Mouse (Mus musculus) heart, embryonic 13.5 days (tissue): Measurements from ENCODE around the gene Zfp462. TPM values are rescaled to one million over a fixed set of nuclear protein-coding genes. Genes with fewer than 3 reads are reported as not detected.

Experiments used
- ATAC-seq: fragments of 200-750 bp; cut with Nextera tagmentation; 2 replicates; pipeline ENCODE4 v1.8.0; 2017; ENCODE audit warnings: moderate TSS enrichment; ENCODE audit not compliant: insufficient number of reproducible peaks, low FRiP score, low TSS enrichment; ENCODE audit errors: extremely low read depth
- H3K27ac ChIP-seq: fragments of 300-500 bp; sonication (generic); replicated peaks from 2 replicates; pipeline ENCODE4 v1.5.1; 2015; ENCODE audit warnings: moderate library complexity, mild to moderate bottlenecking, inconsistent platforms
- H3K27me3 ChIP-seq: fragments of 300-500 bp; sonication (generic); replicated peaks from 2 replicates; pipeline ENCODE4 v1.6.1; 2015; ENCODE audit warnings: mild to moderate bottlenecking, inconsistent platforms
- H3K36me3 ChIP-seq: fragments of 300-500 bp; sonication (generic); 2 replicates; pipeline ENCODE4 v1.6.1; 2015; ENCODE audit warnings: mild to moderate bottlenecking, inconsistent platforms
- H3K4me1 ChIP-seq: fragments of 300-500 bp; sonication (generic); 2 replicates; pipeline ENCODE4 v1.6.1; 2015; ENCODE audit warnings: inconsistent platforms
- H3K4me2 ChIP-seq: fragments of 300-500 bp; sonication (generic); 2 replicates; pipeline ENCODE4 v1.6.1; 2015; ENCODE audit warnings: inconsistent platforms, mild to moderate bottlenecking, moderate library complexity
- H3K4me3 ChIP-seq: fragments of 300-500 bp; sonication (generic); 2 replicates; pipeline ENCODE4 v1.5.1; 2015; ENCODE audit warnings: moderate library complexity, mild to moderate bottlenecking, inconsistent platforms
- H3K9ac ChIP-seq: fragments of 300-500 bp; sonication (generic); 2 replicates; pipeline ENCODE4 v1.6.1; 2015; ENCODE audit warnings: inconsistent platforms, mild to moderate bottlenecking, moderate library complexity
- H3K9me3 ChIP-seq: fragments of 300-500 bp; sonication (generic); 2 replicates; pipeline ENCODE4 v1.6.1; 2016; ENCODE audit warnings: inconsistent platforms
- WGBS: fragments of 180-500 bp; shearing (Covaris S2); methylation state at CpG from one replicate; pipeline ENCODE4 v1.1.7; 2015; ENCODE audit warnings: mixed read lengths; 5-methylcytosine and 5-hydroxymethylcytosine counted together
- polyA plus RNA-seq: library from polyadenylated mRNA; unstranded; fragments of >200 nt; fragmentation: Nextera tagmentation; extraction: Ambion mirVana; gene quantifications from 2 replicates; pipeline ENCODE4 v1.2.1, GENCODE M21; 2015

The Zfp462 gene
- polyA plus RNA-seq, 1 experiment from 2014 or later: 3.1 TPM

DNA sequence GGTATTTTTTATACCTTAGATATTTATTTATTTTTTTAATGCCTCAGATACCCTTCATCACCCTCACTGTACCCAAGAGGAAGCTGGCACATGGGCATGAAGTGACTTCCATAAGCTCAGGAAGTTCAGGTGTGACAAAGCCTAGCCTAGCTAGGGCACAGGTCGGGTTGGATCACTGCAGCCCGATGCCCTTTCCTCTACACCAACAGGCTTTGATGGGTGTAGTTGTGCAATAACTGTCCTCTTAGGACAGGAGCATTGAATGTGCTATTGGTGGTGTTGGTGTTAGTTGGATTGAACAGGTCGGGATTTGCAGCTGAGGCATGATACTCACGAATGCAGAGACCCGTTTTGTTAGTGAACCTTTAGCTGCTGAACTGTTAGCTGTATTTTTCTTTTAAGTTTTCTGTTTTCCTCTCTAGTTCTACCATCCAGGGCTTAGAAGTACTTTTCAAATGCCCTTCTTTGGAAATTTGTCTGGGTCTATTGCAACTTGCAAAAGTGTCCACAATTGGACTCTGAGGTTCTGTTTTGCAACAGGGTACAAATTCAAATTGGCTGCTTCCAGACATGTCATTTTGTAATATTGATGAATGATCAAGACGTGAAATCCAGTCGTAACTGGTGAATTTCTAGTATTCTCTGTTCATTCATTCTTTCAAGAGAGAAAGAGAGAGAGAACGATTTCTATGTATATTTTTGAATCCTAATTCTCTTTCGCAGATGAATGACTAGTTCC, 9.0 kb downstream of the Zfp462 start:
- H3K9ac ChIP-seq: no peak overlapping the region
- H3K36me3 ChIP-seq: 0 out of 2 replicates have a peak, but pooled peaks cover 3% of the 10 kb centered on the region
- no peaks in the 10 kb centered on the region for H3K9me3 ChIP-seq
- peaks cover 46% of the 10 kb centered on the region for H3K4me1 ChIP-seq
- WGBS: 78% methylated on average over 9 of the region's 9 CpGs
- ATAC-seq: no peak
- H3K27me3 ChIP-seq: no peaks in the 10 kb centered on the region
- no peak overlapping the region for H3K4me3 ChIP-seq
- no peak overlapping the region for H3K4me2 ChIP-seq
- 0 out of 2 replicates have a peak overlapping the region, but pooled peaks have one; percentile 6 for H3K27ac ChIP-seq

DNA sequence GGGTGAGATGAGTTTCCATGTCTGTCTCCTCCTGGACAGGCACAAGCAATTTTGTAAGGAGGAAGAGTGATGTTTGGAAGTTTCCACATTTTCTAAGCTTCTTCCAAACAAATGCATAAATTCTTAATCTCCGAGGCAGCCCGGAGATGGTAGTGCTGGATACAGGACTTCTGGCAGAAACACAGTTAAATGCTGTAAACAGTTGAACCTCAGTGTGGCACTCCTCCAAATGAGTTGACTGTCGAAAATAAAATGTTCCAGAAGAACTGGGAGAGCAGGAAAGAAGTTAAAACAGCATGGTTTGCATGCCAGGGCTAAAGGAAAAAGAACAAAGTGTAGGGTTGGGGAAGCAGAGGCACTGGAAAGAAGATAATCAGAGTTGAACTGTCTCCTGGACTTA, 9.6 kb downstream of the Zfp462 start:
- Histone ChIP-seq H3K9ac (no peak overlapping the region), H3K4me2 (no peak overlapping the region), H3K27ac (0 out of 2 replicates have a peak overlapping the region, but pooled peaks have one; percentile 6), H3K27me3 (no peaks in the 10 kb centered on the region), H3K4me1 (peaks cover 46% of the 10 kb centered on the region), H3K36me3 (0 out of 2 replicates have a peak, but pooled peaks cover 3% of the 10 kb centered on the region), H3K9me3 (no peaks in the 10 kb centered on the region), H3K4me3 (no peak overlapping the region)
- ATAC-seq: no peak
- WGBS: 48% methylated on average over 3 of the region's 3 CpGs

- no peak overlapping the region for H3K4me2 ChIP-seq
- H3K9me3 ChIP-seq: no peaks in the 10 kb centered on the region
- H3K4me3 ChIP-seq: no peak overlapping the region
- H3K9ac ChIP-seq: no peak overlapping the region; the same call in 1 of the 2 replicates
- no peaks in the 10 kb centered on the region for H3K27me3 ChIP-seq
- no peak for ATAC-seq
- H3K4me1 ChIP-seq: peaks cover 23% of the 10 kb centered on the region
- peaks cover 9% of the 10 kb centered on the region; the same call in 1 of the 2 replicates for H3K36me3 ChIP-seq
- no peak overlapping the region for H3K27ac ChIP-seq
- WGBS: 62% methylated on average over 4 of the region's 4 CpGs
Observed at GRCm38 (mm10) chr4:54960776-54961175, 15.9 kb downstream of the Zfp462 start.

DNA sequence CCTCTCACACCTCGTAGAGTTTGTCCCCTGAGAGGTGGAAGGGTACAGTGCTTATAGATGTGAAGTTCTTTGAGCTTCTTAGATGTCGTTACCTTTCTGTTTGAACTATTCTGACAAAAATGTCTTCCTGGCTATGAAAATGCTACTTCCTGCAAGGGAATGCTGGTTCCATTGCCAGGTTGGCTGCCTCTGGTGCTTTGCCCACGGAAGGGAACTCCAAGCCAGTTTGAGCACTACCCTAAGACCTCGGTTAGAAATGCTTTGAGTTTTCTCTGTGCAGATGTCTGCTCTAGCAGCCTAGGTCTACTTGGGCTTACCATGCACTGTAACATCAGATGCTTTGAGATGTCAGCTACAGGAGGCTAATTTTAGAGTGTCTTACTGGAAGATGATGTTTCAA, 17.3 kb downstream of the Zfp462 start:
- Histone ChIP-seq H3K4me3 (no peak overlapping the region), H3K36me3 (peaks cover 9% of the 10 kb centered on the region; the same call in 1 of the 2 replicates), H3K27ac (no peak overlapping the region), H3K4me1 (peaks cover 37% of the 10 kb centered on the region), H3K9ac (no peak overlapping the region), H3K9me3 (no peaks in the 10 kb centered on the region), H3K27me3 (no peaks in the 10 kb centered on the region), H3K4me2 (no peak overlapping the region)
- no peak for ATAC-seq
- 79% methylated on average over 4 of the region's 4 CpGs for WGBS

- Histone ChIP-seq H3K4me3 (no peak overlapping the region), H3K36me3 (peaks cover 6% of the 10 kb centered on the region; the same call in 1 of the 2 replicates), H3K4me2 (no peak overlapping the region), H3K27me3 (no peaks in the 10 kb centered on the region), H3K27ac (no peak overlapping the region), H3K9ac (no peak overlapping the region), H3K9me3 (no peaks in the 10 kb centered on the region), H3K4me1 (peaks cover 50% of the 10 kb centered on the region)
- 69% methylated on average over 7 of the region's 7 CpGs for WGBS
- ATAC-seq: no peak
Observed at GRCm38 (mm10) chr4:54963551-54963950, 18.7 kb downstream of the Zfp462 start.

GRCm38 (mm10) chr4:54965169-54965695, 20.4 kb downstream of the Zfp462 start:
- H3K9ac ChIP-seq: no peak overlapping the region
- no peaks in the 10 kb centered on the region for H3K27me3 ChIP-seq
- no peaks in the 10 kb centered on the region for H3K9me3 ChIP-seq
- H3K4me2 ChIP-seq: peak overlapping the region; percentile 61
- peak overlapping the region; percentile 74 for H3K27ac ChIP-seq
- peaks cover 10% of the 10 kb centered on the region; the same call in 1 of the 2 replicates for H3K36me3 ChIP-seq
- no peak for ATAC-seq
- H3K4me1 ChIP-seq: peaks cover 50% of the 10 kb centered on the region
- no peak overlapping the region for H3K4me3 ChIP-seq
- WGBS: 44% methylated on average over 9 of the region's 9 CpGs

DNA sequence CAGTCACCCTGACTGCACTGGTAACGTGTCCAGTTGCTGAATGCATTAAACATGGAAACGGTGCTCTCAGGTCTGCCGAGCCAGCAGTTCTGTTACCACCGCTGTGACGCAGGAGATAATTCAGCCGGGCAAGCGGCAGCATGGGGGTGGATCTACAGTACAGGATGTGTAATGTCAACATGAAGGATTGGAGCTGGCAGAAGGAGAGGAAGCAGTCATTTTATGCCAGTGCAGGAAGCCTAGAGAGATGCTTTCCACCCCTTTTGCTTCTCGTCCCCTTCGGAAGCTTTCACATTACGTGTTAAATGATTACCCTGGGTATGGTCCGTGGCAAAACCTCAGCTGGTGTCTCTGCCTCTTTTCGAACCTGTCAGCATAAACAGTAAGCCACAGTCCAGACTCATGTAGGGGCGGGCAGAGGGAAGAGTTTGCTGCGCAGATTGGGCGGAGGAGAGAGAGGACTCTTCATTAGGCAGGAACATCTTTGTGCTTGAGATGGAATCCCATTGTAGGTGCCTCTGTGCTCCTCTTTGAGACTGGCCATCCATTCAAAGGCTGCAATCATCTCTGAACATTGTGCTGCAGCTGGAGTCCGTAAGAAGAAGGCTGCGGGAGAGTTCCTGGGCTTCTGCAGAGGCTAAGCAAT, 21.4 kb downstream of the Zfp462 start:
- peak overlapping the region; percentile 27 for H3K4me3 ChIP-seq
- H3K36me3 ChIP-seq: peaks cover 10% of the 10 kb centered on the region; the same call in 1 of the 2 replicates
- peak; percentile 52; the same call in 1 of the 2 replicates for ATAC-seq
- H3K4me1 ChIP-seq: peaks cover 57% of the 10 kb centered on the region
- 20% methylated on average over 17 of the region's 17 CpGs for WGBS
- peak overlapping the region; percentile 74 for H3K27ac ChIP-seq
- H3K4me2 ChIP-seq: peak overlapping the region; percentile 61
- H3K27me3 ChIP-seq: no peaks in the 10 kb centered on the region
- H3K9ac ChIP-seq: peak overlapping the region; percentile 63
- H3K9me3 ChIP-seq: no peaks in the 10 kb centered on the region

GRCm38 (mm10) chr4:54967166-54967565, 22.3 kb downstream of the Zfp462 start:
- H3K9ac ChIP-seq: 0 out of 2 replicates have a peak overlapping the region, but pooled peaks have one; percentile 14
- 36% methylated on average over 4 of the region's 4 CpGs for WGBS
- H3K36me3 ChIP-seq: 0 out of 2 replicates have a peak, but pooled peaks cover 4% of the 10 kb centered on the region
- peaks cover 61% of the 10 kb centered on the region for H3K4me1 ChIP-seq
- H3K27me3 ChIP-seq: no peaks in the 10 kb centered on the region
- no peaks in the 10 kb centered on the region for H3K9me3 ChIP-seq
- peak overlapping the region; percentile 74 for H3K27ac ChIP-seq
- no peak for ATAC-seq
- no peak overlapping the region for H3K4me3 ChIP-seq
- peak overlapping the region; percentile 40 for H3K4me2 ChIP-seq

- no peak overlapping the region for H3K4me3 ChIP-seq
- 0 out of 2 replicates have a peak overlapping the region, but pooled peaks have one; percentile 14 for H3K9ac ChIP-seq
- no peak for ATAC-seq
- 0 out of 2 replicates have a peak, but pooled peaks cover 4% of the 10 kb centered on the region for H3K36me3 ChIP-seq
- peak overlapping the region; percentile 74 for H3K27ac ChIP-seq
- 34% methylated on average over 5 of the region's 5 CpGs for WGBS
- H3K4me1 ChIP-seq: peaks cover 66% of the 10 kb centered on the region
- H3K4me2 ChIP-seq: peak overlapping the region; percentile 40
- no peaks in the 10 kb centered on the region for H3K9me3 ChIP-seq
- H3K27me3 ChIP-seq: no peaks in the 10 kb centered on the region
Observed at GRCm38 (mm10) chr4:54967721-54968120, 22.9 kb downstream of the Zfp462 start.

- Histone ChIP-seq H3K9ac (no peak overlapping the region), H3K4me2 (no peak overlapping the region), H3K27ac (no peak overlapping the region), H3K9me3 (no peaks in the 10 kb centered on the region), H3K27me3 (no peaks in the 10 kb centered on the region), H3K36me3 (0 out of 2 replicates have a peak, but pooled peaks cover 4% of the 10 kb centered on the region), H3K4me3 (no peak overlapping the region), H3K4me1 (peaks cover 68% of the 10 kb centered on the region)
- WGBS: 85% methylated on average over 12 of the region's 12 CpGs
- ATAC-seq: no peak
Observed at GRCm38 (mm10) chr4:54969671-54970295, 24.9 kb downstream of the Zfp462 start.

DNA sequence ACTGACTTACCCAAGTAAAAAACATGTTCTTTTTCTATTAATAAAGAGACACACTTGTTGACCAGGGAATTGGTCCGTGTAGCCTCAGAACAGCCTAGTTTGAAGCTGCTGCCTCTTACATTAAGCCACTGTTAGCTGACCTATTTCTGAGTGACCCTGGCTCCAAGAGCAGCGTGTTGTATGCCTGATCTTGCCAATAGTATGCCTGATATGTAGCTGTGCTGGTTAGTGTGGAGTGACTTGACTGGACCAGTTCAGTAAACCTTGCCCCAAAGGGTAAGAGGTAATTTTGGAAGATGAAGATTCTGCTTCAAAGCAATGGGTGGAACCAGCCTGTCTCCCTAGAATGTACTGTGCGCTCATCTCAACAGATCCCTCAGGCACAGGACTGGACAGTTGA, 26.5 kb downstream of the Zfp462 start:
- peak overlapping the region; percentile 0; the same call in 1 of the 2 replicates for H3K27ac ChIP-seq
- 75% methylated on average over 3 of the region's 3 CpGs for WGBS

More for the DNA sequence above, 26.5 kb downstream of the Zfp462 start:
- Histone ChIP-seq H3K4me2 (no peak overlapping the region), H3K9ac (no peak overlapping the region), H3K9me3 (no peaks in the 10 kb centered on the region), H3K4me1 (peaks cover 52% of the 10 kb centered on the region), H3K36me3 (0 out of 2 replicates have a peak, but pooled peaks cover 4% of the 10 kb centered on the region), H3K27me3 (no peaks in the 10 kb centered on the region), H3K4me3 (no peak overlapping the region)
- ATAC-seq: no peak
